Mouse (Mus musculus) MEL (cell line): ENCODE measurements around the gene Zbtb18. TPM values are rescaled to one million over a fixed set of nuclear protein-coding genes. Genes with fewer than 3 reads are reported as not detected.

ENCODE experiments used
- DNase-seq: peaks from one replicate; pipeline ENCODE4 v3.0.0; 2011; ENCODE audit warnings: low read depth, low spot score
- H3K27ac ChIP-seq: 2 replicates; pipeline ENCODE4 v1.5.1; 2012; ENCODE audit warnings: low read depth, mild to moderate bottlenecking, control low read depth, low read length, moderate library complexity; ENCODE audit not compliant: control insufficient read depth
- H3K27me3 ChIP-seq, 2 experiments: fragments of 150-350 bp in 1 of 2; sonication (generic) in 1 of 2; 2 replicates each; pipeline ENCODE4 v1.6.1; 2012; ENCODE audit warnings: low read length in 2 of 2, mild to moderate bottlenecking in 2 of 2, improper control_type of control experiment in 1 of 2, moderate library complexity in 1 of 2; ENCODE audit not compliant: insufficient read depth in 2 of 2, control insufficient read depth in 1 of 2
- H3K36me3 ChIP-seq, 2 experiments: 2 replicates each; pipeline ENCODE4 v1.6.1; 2012 to 2014; ENCODE audit warnings: low read length in 2 of 2, improper control_type of control experiment in 1 of 2, inconsistent platforms in 1 of 2, mild to moderate bottlenecking in 1 of 2; ENCODE audit not compliant: insufficient read depth in 2 of 2, control insufficient read depth in 1 of 2
- H3K4me1 ChIP-seq, 2 experiments: fragments of 150-350 bp in 1 of 2; sonication (generic) in 1 of 2; 2 replicates each; pipeline ENCODE4 v1.6.1; 2012; ENCODE audit warnings: low read length in 2 of 2, improper control_type of control experiment in 1 of 2, mild to moderate bottlenecking in 1 of 2; ENCODE audit not compliant: insufficient read depth in 2 of 2, control insufficient read depth in 1 of 2
- H3K4me3 ChIP-seq, 2 experiments: fragments of 150-350 bp in 1 of 2; sonication (generic) in 1 of 2; 2 replicates each; pipeline ENCODE4 v1.5.1; 2012; ENCODE audit warnings: low read depth in 2 of 2, low read length in 2 of 2, mild to moderate bottlenecking in 2 of 2, moderate library complexity in 2 of 2, control low read depth in 1 of 2, improper control_type of control experiment in 1 of 2; ENCODE audit not compliant: control insufficient read depth in 1 of 2, insufficient read depth in 1 of 2
- H3K79me2 ChIP-seq: 2 replicates; pipeline ENCODE4 v1.6.1; 2012; ENCODE audit warnings: mild to moderate bottlenecking, low read length, moderate library complexity; ENCODE audit not compliant: control insufficient read depth, poor library complexity, insufficient read depth
- H3K9ac ChIP-seq: 2 replicates; pipeline ENCODE4 v1.6.1; 2012; ENCODE audit warnings: low read depth, mild to moderate bottlenecking, control low read depth, low read length, moderate library complexity; ENCODE audit not compliant: control insufficient read depth, poor library complexity, severe bottlenecking
- H3K9me3 ChIP-seq: fragments of 150-350 bp; sonication (generic); replicated peaks from 2 replicates; pipeline ENCODE4 v1.6.1; 2012; ENCODE audit warnings: mild to moderate bottlenecking, low read length, improper control_type of control experiment, moderate library complexity; ENCODE audit not compliant: insufficient read depth
- CTCF ChIP-seq, 3 experiments: IDR thresholded peaks in 2 of 3; conservative IDR thresholded peaks in 1 of 3; 2 replicates each; pipeline ENCODE4 v1.5.1; 2011 to 2012; ENCODE audit warnings: low read length in 3 of 3, low read depth in 2 of 3, mild to moderate bottlenecking in 2 of 3, improper control_type of control experiment in 1 of 3, inconsistent platforms in 1 of 3, mixed read lengths in 1 of 3, moderate library complexity in 1 of 3; ENCODE audit not compliant: control insufficient read depth in 1 of 3, insufficient read depth in 1 of 3, poor library complexity in 1 of 3, severe bottlenecking in 1 of 3
- ELF1 ChIP-seq: IDR thresholded peaks from 2 replicates; pipeline ENCODE4 v1.6.1; 2014; ENCODE audit warnings: low read depth, mild to moderate bottlenecking, inconsistent platforms, low read length, improper control_type of control experiment, moderate library complexity
- GABPA ChIP-seq: IDR thresholded peaks from 2 replicates; pipeline ENCODE4 v1.6.1; 2012; ENCODE audit warnings: low read depth, mild to moderate bottlenecking, inconsistent platforms, low read length, improper control_type of control experiment, moderate library complexity
- KAT2A ChIP-seq: conservative IDR thresholded peaks from 2 replicates; pipeline ENCODE4 v1.6.1; 2012; ENCODE audit warnings: low read depth, low read length, improper control_type of control experiment, inconsistent platforms
- MAFK ChIP-seq: IDR thresholded peaks from 2 replicates; pipeline ENCODE4 v1.6.1; 2011; ENCODE audit warnings: low read depth, mild to moderate bottlenecking, low read length, improper control_type of control experiment, borderline replicate concordance
- MAZ ChIP-seq: IDR thresholded peaks from 2 replicates; pipeline ENCODE4 v1.6.1; 2012; ENCODE audit warnings: low read depth, mild to moderate bottlenecking, inconsistent platforms, low read length, improper control_type of control experiment
- MEF2A ChIP-seq: IDR thresholded peaks from 2 replicates; pipeline ENCODE4 v1.6.1; 2014; ENCODE audit warnings: low read depth, mild to moderate bottlenecking, inconsistent platforms, low read length, improper control_type of control experiment; ENCODE audit not compliant: poor library complexity, insufficient replicate concordance, severe bottlenecking; ENCODE audit errors: extremely low read depth
- MXI1 ChIP-seq: IDR thresholded peaks from 2 replicates; pipeline ENCODE4 v1.6.1; 2011; ENCODE audit warnings: mild to moderate bottlenecking, low read depth, low read length, improper control_type of control experiment
- NELFE ChIP-seq: IDR thresholded peaks from 2 replicates; pipeline ENCODE4 v1.6.1; 2011; ENCODE audit warnings: low read depth, low read length, improper control_type of control experiment
- NRF1 ChIP-seq: IDR thresholded peaks from 2 replicates; pipeline ENCODE4 v1.6.1; 2014; ENCODE audit warnings: low read depth, mild to moderate bottlenecking, inconsistent platforms, low read length, improper control_type of control experiment, moderate library complexity; ENCODE audit not compliant: poor library complexity, insufficient read depth, severe bottlenecking
- POLR2AphosphoS2 ChIP-seq: IDR thresholded peaks from 2 replicates; pipeline ENCODE4 v1.6.1; 2011; ENCODE audit warnings: low read length, improper control_type of control experiment
- RCOR1 ChIP-seq: IDR thresholded peaks from 2 replicates; pipeline ENCODE4 v1.6.1; 2012; ENCODE audit warnings: low read depth, mild to moderate bottlenecking, inconsistent platforms, low read length, improper control_type of control experiment
- SIN3A ChIP-seq: IDR thresholded peaks from 2 replicates; pipeline ENCODE4 v1.6.1; 2012; ENCODE audit warnings: low read length, improper control_type of control experiment, inconsistent platforms
- SMC3 ChIP-seq: IDR thresholded peaks from 2 replicates; pipeline ENCODE4 v1.6.1; 2011; ENCODE audit warnings: low read depth, low read length, improper control_type of control experiment
- TCF12 ChIP-seq: IDR thresholded peaks from 2 replicates; pipeline ENCODE4 v1.6.1; 2014; ENCODE audit warnings: low read depth, mild to moderate bottlenecking, inconsistent platforms, low read length, improper control_type of control experiment, moderate library complexity
- USF1 ChIP-seq: IDR thresholded peaks from 2 replicates; pipeline ENCODE4 v1.6.1; 2014; ENCODE audit warnings: low read depth, mild to moderate bottlenecking, inconsistent platforms, low read length, improper control_type of control experiment, moderate library complexity
- ZC3H11A ChIP-seq: IDR thresholded peaks from 2 replicates; pipeline ENCODE4 v1.6.1; 2012; ENCODE audit warnings: low read depth, mild to moderate bottlenecking, inconsistent platforms, low read length, improper control_type of control experiment
- ZKSCAN1 ChIP-seq: IDR thresholded peaks from 2 replicates; pipeline ENCODE4 v1.6.1; 2012; ENCODE audit warnings: low read depth, mild to moderate bottlenecking, inconsistent platforms, low read length, improper control_type of control experiment, moderate library complexity
- ZMIZ1 ChIP-seq: IDR thresholded peaks from 2 replicates; pipeline ENCODE4 v1.6.1; 2012; ENCODE audit warnings: low read depth, mild to moderate bottlenecking, inconsistent platforms, low read length, improper control_type of control experiment, moderate library complexity
- ZNF384 ChIP-seq: IDR thresholded peaks from 2 replicates; pipeline ENCODE4 v1.6.1; 2012; ENCODE audit warnings: low read depth, mild to moderate bottlenecking, inconsistent platforms, low read length, improper control_type of control experiment
- polyA plus RNA-seq, 2 experiments: library from polyadenylated mRNA; stranded (reverse) in 1 of 2; unstranded in 1 of 2; fragments of >175 nt in 1 of 2; fragments of >200 nt in 1 of 2; gene quantifications; 2 replicates each; pipeline versions ENCODE4 v1.2.1 to v1.2.4; 2012; ENCODE audit warnings: low replicate concordance in 2 of 2, low read depth in 1 of 2; ENCODE audit not compliant: insufficient read length in 2 of 2, insufficient read depth in 1 of 2, missing spikeins in 1 of 2
- total RNA-seq: library from RNA; depleted of rRNA; stranded (reverse); fragments of 300-350 nt; gene quantifications from 2 replicates; pipeline ENCODE4 v1.2.3, GENCODE M21; 2012

Zbtb18 gene
- total and polyA plus RNA-seq, 3 experiments, result 15.6 to 23.8 TPM; not detected in 1

- no peak for DNase-seq
- H3K9ac ChIP-seq, result no peak overlapping the region
- no peak overlapping the region for H3K27ac ChIP-seq
- no peaks in the 10 kb centered on the region for H3K9me3 ChIP-seq
- peaks cover 2 to 4% of the 10 kb centered on the region in 2 experiments; a peak in 2 of 4 replicates for H3K27me3 ChIP-seq
- H3K4me3 ChIP-seq, result no peak overlapping the region
- no peaks in the 10 kb centered on the region for H3K36me3 ChIP-seq
- TF ChIP-seq CTCF (IDR thresholded peaks at IDR 0.05 in 2 of 3, conservative IDR thresholded peaks at IDR 0.05 in 1 of 3; ENCODE audit: control insufficient read depth in 1 of 3, insufficient read depth in 1 of 3, low read depth in 2 of 3, low read length in 3 of 3, poor library complexity in 1 of 3, severe bottlenecking in 1 of 3) (no peak), NRF1 (no peak), ZKSCAN1 (no peak), SMC3 (no peak), TCF12 (no peak), ELF1 (no peak), MXI1 (no peak), ZNF384 (no peak), KAT2A (no peak), RCOR1 (no peak), NELFE (no peak), GABPA (no peak), SIN3A (no peak), ZMIZ1 (no peak), POLR2AphosphoS2 (no peak), ZC3H11A (no peak), MEF2A (no peak), MAFK (no peak), USF1 (no peak)
- H3K79me2 ChIP-seq, result no peaks in the 10 kb centered on the region
- H3K4me1 ChIP-seq, result peaks cover 0 to 7% of the 10 kb centered on the region in 2 experiments; a peak in 1 of 4 replicates
Observed at GRCm38 (mm10) chr1:177490808-177491207, 48.7 kb downstream of the Zbtb18 start.

- TF ChIP-seq SMC3, result no peak
- TF ChIP-seq TCF12, result no peak
- TF ChIP-seq MAZ, result no peak
Observed at GRCm38 (mm10) chr1:177491280-177491679, 49.1 kb downstream of the Zbtb18 start.

More at GRCm38 (mm10) chr1:177491280-177491679, 49.1 kb downstream of the Zbtb18 start:
- Histone ChIP-seq H3K4me3 (no peak overlapping the region), H3K79me2 (no peaks in the 10 kb centered on the region), H3K36me3 (no peaks in the 10 kb centered on the region), H3K27ac (no peak overlapping the region), H3K9ac (no peak overlapping the region), H3K9me3 (no peaks in the 10 kb centered on the region), H3K4me1 (peaks cover 0 to 7% of the 10 kb centered on the region in 2 experiments; a peak in 1 of 4 replicates), H3K27me3 (peaks cover 1 to 4% of the 10 kb centered on the region in 2 experiments; a peak in 2 of 4 replicates)
- DNase-seq, result no peak
